Mouse (Mus musculus): ENCODE data around the gene Klrb1b.
"Not testable (repeated sequence)": the region's sequence is repeated elsewhere in the genome, so short reads cannot be mapped to it uniquely, and the experiment has no call there.

The Klrb1b gene

GRCm38 (mm10) chr6:128826132-128826531 is at the start of gene Klrb1b, which contains the start of gene Gm44511:
Klrb1b (minus strand) TSS chr6:128826331.
Gm44511 (minus strand) TSS chr6:128826315.
- DNase-seq = no peak

DNA sequence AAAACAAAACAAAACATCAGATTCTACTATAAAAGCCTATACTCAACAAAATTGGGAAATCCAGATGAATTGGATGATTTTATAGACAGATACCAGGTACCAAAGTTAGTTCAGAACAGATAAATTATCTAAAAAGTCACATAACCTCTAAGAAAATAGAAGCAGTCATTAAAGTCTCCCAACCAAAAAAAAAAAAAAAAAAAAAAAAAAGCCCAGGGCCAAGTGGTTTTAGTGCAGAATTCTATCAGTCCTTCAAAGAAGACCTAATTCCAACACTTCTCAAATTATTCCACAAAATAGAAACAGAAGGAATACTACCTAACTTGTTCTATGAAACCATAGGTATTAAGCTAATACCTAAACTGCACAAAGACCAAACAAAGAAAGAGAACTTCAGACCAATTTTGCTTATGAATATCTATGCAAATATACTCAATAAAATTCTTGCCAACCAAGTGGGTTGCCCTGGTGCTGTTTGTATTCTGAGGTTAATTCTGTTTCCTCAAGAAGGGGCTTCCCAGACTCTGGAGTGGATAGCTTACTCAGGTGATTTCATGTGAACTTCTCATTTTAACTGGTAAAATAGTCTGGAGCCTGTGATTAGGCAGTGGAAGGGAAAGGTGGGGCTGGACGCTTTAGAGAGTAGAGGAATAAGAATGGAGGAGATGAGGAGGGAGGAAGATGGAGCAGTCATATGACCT is 45.9 kb upstream of the Klrb1b start:
- DNase-seq = no peak

- DNase-seq = no peak
Measured at GRCm38 (mm10) chr6:128868861-128869260, 42.7 kb upstream of the Klrb1b start.

DNA sequence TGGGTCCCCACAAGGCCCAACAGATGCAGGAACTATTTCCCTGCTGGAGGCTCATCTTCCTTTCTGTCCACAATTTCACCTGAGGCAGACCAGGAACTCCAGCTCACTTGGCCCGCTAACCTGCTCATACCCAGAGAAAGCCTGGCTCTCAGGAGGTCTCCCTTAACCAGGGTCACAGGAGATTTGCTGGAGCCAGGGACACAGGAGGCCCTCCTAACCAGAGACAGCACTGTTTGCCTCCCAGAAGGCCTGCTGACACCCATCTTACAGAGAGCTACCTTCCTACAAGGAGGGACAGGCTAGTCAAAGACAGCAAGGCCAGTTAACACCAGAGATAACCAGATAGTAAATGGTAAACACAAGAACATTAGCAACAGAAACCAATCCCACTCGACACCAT is 31.8 kb upstream of the Klrb1b start:
- no peak for DNase-seq

DNA sequence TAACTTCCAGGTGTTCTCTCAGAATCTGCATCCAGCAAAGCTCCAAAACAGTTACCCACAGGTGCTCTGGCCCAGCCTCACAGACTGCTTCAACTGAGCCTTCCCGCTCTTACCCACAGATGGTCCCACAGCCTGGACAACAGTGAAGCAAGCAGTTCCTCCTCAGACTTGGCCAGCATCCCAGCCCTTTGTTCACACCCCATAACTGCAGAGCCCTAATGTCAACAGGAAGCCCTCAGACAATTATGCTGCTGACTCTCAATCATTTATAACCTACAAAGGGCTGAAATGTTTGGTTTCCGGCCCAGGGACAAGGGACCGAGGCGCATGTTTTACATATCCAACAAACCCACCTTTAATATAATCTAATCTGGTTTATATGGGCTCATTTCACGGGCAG is 30.1 kb upstream of the Klrb1b start:
- peak; percentile 40 for DNase-seq

DNA sequence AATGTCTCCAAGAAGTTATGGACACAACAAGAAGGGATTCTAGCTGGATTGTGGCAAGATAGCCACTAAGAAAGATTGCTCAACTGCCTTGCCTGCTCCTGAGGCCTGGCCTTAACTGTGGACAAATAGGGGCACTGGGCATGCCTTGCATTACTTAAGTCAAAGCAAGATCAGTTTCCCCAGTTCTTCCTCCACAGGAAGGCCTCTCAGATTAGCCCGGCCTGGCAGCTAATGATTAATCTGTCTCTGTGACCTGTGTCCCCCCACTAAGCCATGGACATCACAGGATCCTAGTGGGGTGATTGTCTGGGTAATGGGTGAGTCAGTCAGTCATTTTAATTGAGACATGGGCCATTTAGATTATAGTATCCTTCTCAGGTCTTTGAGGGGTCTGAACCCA is 29.3 kb upstream of the Klrb1b start:
- no peak for DNase-seq

DNA sequence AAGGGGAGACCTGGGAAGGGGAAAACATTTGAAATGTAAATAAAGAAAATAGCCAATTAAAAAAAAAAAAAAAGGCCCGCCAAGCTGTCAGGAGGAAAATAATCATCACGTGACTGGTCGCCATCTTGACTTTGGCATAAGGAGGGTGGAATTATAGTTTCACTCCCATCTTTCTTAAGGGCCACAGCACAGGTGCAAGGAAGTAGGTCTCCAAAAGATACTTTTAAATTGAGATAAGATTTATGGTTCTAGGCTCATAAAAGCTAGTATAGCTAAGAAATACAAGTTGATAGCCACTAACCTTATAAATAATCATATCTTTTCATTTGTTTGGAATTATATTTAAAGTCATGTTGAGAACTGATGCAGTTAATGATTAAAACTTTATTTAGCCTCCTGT is 28.8 kb upstream of the Klrb1b start:
- no peak for DNase-seq

GRCm38 (mm10) chr6:128854024-128854820 is 28.1 kb upstream of the Klrb1b start:
- peak; percentile 35 for DNase-seq

DNA sequence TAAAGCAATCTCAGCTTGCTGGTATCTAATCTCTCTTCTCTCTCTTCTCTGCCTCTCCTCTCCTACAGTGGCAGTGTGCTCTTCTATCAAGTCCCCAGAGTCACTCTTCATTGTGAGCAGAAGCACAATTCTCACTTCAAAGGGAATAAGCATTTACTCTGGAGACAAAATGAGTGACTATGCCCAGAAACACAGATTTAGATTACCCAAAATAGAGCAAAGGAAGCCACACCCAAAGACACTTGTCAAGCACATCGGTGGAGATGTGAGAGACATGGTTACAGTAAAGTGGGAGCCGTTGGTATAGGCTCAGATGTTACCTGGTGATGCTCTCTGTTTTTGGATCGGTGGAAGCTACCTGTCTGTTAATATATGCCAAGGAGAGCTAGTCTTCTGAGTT is 26.6 kb upstream of the Klrb1b start:
- no peak for DNase-seq

DNA sequence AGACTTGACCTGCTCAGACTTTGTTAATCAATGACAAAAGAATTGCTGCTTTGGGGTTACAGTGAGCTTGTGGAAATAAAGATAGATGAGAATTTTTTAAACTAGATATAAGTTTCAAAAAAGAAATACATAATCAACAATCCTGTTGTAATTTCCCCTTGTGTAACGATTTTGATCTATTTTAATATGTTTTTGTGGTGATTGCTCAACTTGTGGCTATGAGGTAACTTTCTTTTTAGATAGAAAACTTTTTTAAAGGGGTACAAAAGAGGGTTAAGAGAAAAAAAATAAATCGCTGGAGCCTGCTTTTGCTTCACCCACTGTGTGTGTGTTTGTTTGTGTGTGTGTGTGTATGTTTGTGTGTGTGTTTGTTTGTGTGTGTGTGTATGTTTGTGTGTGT is 25.0 kb upstream of the Klrb1b start:
- DNase-seq = no peak

GRCm38 (mm10) chr6:128850671-128851070 is 24.5 kb upstream of the Klrb1b start:
- no peak for DNase-seq

- DNase-seq = peak; percentile 14
Measured at GRCm38 (mm10) chr6:128849902-128850301, 23.8 kb upstream of the Klrb1b start.

DNA sequence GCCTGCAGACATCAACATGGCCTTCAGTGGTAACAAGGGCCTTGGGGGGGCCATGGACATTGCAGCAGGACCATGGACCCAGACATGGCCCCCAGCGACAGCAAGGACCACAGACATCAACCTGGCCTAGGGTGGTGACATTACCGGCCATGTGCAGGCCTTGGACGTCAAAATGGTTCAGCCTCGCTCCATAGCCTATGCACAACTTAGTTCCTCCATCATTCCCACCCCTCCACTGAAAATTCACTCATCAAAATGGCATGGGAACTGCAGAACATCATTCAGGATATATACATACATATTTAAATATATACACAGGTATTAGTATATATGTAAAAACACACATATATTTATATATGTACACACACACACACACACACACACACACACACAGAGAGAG is 21.3 kb upstream of the Klrb1b start:
- no peak for DNase-seq

GRCm38 (mm10) chr6:128845998-128846542 is 19.9 kb upstream of the Klrb1b start:
- DNase-seq = no peak

GRCm38 (mm10) chr6:128845319-128845979 is 19.3 kb upstream of the Klrb1b start:
- DNase-seq = peak; percentile 77

- DNase-seq = peak; percentile 15
Measured at GRCm38 (mm10) chr6:128844586-128845080, 18.5 kb upstream of the Klrb1b start.

DNA sequence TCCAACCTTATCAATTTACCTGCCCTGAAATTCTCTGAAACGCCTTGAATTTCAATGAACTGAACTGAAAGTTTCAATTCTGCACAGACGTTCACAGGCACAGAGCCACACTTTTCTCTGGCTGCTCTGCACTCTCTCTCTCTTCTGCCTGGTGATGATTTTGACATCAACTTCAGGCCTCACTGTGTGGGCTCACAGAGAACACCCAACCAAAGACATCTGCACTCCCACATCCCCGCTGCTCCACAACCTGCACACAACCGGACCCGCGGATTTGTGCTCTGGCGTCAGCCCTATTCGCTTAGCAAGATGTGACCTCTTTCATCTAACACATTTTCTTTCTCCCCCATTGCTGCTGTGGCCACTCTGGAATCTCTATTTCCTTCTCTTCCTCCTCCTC is 18.0 kb upstream of the Klrb1b start:
- DNase-seq = peak; percentile 17

- DNase-seq = no peak
Measured at GRCm38 (mm10) chr6:128843479-128843992, 17.4 kb upstream of the Klrb1b start.

- DNase-seq = peak; percentile 92
Measured at GRCm38 (mm10) chr6:128842945-128843478, 16.9 kb upstream of the Klrb1b start.

DNA sequence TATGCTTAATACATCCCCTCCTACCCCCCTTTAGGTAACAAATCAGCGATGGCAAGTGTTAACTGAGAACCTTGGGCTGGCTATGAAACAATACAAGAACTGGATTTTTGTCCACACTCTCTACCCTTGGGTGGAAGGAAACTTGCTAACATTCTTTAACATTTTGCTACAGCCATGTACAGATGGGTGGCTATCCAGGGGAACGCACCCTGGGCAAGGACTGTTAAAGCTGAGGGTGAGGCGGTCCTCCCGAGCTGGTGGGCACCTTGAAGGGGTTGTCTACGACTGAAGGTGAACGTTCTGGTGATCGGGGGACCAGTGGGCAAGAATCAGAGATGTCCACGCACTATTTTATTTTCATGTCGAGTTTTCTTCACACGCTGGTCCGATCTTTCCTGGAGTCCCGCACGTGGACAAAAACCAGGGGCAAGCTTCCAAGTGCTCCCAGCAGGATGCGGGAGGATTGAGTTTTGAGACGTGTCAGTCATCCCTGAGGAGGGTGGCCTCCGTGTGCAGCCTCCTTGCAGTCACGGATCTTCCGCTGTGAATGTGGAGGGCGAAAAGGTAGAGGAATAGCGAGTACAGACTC is 16.3 kb upstream of the Klrb1b start:
- DNase-seq = no peak

DNA sequence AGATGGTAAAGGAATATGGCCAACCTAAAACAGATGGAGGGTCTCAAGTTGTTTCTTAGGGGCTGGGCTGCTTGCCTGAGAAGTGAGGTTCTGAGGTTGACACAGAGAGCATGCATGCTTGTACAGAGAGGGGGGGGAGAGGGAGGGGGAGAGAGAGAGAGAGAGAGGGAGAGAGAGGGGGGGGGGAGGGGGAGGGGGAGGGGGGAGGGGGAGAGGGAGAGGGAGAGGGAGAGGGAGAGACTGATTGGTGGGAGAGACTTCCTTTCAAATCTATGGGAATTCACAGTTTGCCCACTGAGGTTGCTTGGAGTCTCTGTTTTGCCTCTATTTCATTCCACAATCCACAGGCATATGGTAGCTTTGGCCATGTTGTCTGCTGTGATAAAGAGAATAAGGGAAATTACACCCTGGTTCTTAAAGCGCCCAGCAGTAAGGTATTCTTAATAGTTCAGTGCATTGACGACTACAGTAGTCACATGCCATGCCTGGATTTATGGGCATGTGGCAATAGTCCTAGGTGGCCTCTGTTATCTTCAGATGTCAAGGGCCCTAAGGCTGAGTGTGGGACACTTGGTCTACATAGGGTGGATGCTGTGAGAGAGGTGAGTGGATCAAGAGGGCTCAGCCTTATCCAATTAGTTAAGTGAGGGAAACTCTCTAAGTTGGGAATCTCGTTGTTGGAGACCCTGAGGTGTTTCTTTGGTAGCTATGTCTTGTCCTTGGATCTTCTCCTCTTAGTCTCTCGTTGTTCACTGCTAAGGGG is 15.4 kb upstream of the Klrb1b start:
- no peak for DNase-seq

DNA sequence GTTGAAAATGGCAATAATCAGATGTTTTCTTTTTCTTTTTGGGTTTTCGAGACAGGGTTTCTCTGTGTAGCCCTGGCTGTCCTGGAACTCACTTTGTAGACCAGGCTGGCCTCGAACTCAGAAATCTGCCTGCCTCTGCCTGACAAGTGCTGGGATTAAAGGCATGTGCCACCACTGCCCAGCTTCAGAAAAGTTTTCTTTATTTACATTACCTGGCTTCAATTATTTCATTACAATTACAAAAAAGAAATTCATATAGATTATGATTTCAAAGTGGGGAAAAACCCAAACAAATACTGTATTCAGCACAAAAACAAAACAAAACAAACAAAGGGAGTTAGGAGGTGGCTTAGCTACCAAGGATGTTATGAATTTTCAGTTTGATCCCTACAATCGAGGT is 14.5 kb upstream of the Klrb1b start:
- not testable (repeated sequence) for DNase-seq
